Mouse (Mus musculus) spleen, postnatal 10 days (tissue): ENCODE results near the gene Nfix.

Experiments
- DNase-seq, 2 experiments: peaks; one replicate each; pipeline ENCODE4 v3.0.0; 2021 to 2022; ENCODE audit warnings: low spot score in 2 of 2

The Nfix gene

DNA sequence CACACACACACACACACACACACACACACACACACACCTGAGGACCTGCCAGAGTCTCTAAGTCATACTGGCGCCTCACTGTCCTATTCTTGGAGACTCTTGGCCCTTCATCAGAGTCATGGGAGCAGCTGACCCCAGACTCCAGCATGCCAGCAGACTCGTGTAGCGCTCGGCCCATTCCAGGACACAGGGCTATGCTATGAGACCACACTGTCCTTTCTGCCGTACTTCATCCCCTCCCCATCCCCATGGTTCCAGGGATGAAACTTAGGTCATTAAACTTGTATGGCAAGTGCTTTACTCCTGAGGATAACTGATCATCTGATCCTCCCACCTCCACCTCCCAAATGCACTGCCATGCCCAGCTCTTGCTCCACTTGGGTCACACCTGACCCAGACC is 81.7 kb downstream of the Nfix start:
- DNase-seq, result no peak

DNA sequence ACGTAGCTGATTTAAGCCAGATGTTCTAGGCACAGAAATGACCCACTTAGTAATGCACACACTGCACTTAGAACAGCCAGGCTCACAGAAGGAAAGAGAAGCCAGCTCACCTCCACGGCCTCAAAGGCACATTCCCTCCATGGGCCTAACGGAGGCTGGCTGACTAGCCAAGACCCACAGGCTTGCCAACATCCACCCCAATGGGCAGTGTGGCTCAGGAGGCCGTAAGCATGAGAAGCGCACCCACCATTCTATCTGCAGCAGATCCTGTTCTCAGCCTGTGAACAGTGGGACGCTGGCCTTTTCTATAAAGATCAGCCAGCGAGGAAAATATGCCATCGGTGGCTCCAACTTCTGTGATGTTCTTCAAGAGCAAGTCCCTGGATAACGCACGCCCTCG is 83.4 kb downstream of the Nfix start:
- no peak for DNase-seq

DNA sequence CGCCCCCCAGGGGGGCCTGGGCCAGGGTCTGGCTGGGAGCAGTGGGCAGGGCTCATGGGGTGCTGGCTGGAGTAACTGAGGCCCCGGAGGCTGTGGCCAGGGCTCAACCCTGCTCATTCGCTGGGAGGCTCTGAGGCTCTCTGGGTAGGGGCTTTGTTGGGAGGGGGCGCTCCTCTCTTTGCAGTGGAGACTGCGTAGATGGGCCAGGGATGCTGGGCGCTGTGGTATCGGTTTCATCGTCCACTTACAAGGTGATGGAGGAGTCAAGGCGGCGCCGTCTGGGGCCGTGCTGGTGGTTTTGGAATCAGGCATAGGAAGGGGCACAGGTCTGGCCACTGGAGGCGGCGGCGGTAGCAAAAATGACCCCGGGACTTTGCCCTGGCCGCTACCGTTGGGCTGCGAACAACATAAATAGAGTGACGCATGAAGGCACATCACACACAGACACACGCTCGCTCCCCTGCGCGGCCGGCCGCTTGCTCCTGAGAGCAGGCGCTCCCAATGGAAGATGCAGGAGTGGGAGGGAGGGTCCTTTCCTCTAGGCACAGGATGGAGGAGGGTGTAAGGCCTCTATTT is 84.2 kb downstream of the Nfix start:
- DNase-seq, result no peak

DNA sequence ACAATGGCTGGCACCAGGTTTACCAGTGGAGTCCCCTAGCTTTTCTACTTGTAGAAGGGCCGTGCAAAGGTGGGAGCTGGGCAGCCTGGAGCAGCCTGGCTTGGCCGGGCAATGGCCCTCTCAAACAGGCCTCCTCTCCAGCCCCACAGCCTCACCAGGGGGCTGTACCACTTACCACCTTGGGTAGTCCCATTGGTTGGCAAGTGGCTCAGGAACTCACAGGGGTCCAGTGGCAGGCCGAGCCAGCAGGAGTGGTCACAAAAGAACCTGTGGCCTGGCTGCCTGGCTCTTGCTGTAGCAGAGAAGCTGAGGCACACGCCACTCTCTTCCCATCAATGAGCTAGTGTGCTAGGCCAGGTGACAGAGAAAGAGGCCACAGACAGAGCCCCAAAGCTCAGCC is 86.0 kb downstream of the Nfix start:
- no peak for DNase-seq

DNA sequence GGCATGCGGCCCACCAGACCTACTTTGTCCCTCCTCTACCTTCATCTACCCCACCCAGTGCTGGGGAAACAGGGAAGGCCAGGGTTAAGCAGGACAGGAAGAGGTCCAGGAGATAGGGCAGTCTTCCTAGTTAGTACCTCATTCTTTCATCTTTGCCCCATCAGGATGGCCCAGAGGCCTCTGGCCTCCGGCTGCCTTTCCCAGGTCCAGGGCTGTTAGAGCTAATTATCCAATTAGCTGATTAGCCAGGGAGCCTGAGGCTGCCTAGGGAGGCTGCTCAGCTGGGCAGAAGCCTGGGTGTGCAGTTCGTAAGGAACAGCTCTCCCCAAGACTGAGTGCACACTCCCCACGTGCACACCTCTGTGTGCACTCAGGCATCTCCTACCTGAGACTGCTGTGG is 86.8 kb downstream of the Nfix start:
- DNase-seq, result no peak

DNA sequence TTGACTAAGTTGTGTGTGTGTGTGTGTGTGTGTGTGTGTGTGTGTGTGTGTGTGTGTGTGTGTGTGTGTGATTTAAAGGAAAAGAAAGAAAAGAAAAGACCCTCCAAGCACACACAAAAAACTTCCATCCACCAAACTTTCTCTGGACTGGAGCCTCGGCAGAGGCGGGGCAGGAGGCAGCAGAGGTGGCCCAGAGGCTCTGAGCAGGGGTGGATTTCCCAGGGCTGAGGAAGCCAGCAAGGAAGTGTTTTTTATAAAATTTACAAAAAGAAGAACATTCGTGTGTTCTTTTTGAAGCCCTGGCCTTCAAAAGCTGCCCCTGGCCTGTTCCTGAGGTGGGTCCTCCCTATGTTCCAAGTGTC is 87.4 kb downstream of the Nfix start:
- DNase-seq, result no peak

DNA sequence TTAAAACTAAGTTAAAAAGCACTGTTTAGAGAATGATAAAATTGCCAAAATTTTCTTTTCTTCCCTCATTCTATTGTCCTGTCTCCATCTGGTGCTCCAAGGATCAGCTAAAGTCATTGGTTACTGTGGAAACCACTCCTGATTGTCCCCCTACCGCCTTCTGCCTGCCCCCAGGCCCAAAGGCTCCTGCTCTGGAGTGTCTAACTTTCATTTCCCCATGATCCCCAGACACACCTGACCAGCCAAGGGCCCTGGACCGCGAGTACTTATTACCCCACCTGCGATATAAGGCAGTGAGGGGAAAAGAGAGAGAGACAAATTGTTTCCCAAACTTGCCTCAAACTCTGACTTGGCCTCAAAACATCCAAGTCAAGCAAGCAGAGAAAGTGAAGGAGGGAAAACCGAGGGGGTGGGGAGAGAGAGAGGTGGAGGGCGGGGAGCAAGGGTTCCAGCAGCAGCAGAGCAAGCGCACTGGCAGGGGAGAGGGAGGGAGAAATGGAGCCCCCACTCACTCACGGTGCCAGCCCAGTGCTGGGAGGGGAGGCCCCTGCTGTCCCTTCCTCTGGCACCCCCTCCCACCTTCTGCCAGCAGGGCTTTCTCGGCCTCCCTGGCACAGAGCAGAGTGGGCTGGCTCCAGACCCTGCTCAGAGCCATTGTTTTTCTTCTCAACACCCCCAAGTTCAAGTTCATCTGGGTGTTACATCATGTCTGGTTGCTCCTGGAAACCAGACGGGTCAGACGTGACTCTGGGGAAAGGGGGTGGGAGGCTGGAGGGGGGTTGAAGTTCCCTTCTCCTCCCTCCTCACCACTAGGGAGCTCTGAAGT is 88.0 kb downstream of the Nfix start:
- no peak for DNase-seq

DNA sequence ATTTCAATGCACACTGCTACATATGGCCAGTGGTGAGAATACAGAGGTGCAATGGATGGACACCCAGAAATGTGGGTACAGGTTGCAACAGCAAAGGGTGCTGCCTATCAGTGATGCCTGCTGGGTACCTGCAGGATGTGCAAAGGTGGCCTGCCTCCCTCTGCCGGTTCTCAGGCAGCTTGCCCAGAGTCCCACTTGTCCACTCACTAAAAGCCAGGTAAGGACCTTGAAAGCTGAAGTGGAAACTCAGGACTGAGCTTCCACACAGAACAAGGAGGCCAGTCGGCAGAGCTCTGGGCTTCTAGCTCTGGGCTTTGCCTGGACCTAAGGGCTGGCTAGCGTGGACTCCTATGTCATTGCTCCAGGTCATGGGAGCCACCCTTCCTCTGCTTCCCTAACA is 88.8 kb downstream of the Nfix start:
- no peak for DNase-seq

DNA sequence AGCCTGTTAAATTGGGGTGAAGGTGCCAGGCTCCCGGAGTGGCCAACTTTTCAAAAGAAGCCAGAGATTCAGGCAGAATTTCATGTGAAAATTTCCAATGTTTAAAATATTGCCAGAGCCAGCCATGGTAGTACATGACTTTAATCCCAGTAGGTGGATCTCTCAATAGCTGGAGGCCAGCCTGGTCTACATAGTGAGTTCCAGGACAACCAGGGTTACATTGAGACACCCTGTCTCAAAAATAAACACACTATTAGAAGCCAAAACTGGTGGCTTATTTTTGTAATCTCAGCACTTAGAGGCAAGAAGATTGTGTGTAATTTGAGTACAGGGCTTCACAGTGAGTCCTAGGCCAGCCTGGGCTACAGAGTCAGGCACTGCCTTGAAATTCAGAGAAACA is 90.2 kb downstream of the Nfix start:
- DNase-seq, result no peak

DNA sequence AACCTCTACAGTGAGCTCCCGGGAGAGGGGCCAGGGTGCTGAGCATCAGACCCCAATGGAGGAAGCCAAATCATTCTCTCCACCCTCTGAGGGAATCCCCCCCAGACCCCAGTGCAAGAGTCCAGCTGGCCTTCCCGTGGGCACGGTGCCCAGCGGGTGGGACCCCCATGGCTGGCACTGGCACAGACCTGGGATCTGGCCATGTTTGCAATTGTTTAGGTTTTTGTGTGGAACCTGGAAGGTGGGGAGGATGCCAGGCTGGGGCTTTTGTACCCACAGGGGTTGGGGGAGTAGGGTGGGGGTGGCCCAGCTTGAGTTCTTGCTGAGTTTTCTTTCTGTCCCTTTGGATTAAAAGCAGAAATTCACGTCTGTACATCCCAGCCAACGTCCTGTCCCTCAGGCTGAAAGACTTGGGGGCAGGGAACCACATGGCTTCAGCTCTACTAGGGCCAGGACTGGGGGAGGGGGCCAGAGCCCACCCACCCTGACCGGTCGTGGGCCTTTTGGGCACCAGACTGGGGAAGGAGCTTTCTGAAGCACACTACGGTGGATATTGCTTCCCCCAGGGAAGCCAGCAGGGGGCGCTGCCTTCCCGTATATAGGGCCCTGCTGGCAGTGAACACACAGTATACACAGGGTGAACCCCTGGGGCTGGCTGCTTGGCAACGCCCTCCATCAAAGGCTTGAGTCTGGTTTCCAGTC is 91.2 kb downstream of the Nfix start:
- DNase-seq, result peak; percentile 87 to 92

DNA sequence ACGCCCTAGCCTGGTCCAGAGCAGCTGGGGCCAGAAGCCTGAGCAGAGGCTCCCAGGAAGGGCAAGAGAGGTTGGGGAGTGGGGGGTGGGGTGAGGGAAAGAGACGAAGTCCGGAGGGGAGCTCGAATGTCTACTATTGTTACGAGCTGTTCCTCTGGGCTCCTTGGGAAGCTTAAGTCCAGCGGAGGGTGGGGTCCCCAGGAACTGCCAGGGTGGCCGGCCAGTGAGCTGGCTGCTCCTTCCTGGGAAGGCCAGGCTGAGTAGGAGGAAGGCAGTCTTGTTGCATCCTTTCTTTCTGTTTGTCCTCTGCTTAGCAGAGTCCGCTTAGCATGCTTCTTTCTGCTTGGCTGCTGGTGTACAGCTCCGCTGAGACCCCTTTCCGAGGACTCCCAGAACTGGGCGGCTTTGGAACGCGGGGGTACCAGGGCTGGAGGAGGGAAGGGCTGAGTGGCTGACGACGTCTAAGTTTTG is 92.0 kb downstream of the Nfix start:
- DNase-seq, result peak in 1 of 2 experiments; percentile 44

DNA sequence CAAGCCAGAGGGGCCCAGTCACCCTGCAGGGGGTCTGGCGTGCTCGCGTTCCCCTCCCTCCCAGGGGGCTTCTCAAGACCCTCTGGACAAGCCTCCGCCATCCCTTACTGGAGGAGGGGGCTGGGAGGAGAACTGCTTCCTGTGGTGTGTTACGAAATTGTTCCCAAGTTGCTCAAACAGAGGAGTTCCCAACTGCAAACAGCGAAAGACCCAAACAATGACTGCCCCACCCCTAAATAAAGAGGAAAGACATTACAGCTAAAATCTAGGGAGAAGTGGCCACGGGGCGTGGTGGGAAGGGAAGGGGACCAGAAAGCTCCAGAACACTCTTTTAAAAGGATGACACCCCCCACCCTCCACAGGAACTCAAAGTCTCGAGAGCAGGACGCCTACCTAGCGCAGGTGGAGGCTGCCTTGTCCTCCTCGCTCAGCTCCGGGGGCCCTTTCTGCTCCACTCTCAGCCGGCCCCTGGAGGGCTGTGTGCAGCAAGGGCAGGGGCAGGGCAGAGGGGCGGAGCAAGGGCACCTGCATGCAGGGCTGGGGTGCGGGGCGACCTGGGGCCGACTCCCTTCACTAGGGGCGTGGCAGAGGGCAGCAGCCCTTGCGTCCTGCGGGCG is 92.8 kb downstream of the Nfix start:
- DNase-seq, result peak; percentile 76 to 85

DNA sequence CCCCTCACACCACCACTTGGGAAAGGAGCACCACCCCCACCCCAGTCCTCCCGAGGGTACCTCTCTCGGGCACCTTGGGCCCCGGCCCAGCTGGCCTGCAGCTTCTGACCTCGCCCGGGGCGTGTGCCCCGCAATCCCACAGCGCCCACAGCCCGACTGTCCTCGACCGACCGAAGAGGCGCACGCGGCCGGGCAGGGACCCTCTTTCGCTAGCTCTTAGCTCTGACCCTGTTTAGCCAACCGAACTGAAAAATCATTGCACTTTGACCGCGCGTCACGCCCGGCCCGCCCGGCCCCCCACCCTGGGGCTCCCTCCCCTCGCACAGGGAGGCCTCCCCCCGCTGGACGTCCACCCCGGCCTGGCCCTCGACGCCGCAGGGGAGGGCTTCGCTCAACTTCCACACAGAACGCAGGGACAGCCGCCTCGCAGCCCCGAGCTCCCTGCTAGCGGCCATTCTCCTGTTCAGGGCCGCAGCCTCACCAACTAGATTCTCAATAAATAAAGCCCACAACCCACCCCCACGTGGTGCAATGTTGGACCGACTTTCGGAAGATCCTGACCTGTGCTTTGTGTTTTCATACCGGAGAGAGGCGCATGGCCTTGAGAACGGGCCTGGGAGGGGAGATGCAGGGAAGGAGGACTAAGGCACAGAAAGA is 93.4 kb downstream of the Nfix start:
- DNase-seq, result peak; percentile 59 to 61

DNA sequence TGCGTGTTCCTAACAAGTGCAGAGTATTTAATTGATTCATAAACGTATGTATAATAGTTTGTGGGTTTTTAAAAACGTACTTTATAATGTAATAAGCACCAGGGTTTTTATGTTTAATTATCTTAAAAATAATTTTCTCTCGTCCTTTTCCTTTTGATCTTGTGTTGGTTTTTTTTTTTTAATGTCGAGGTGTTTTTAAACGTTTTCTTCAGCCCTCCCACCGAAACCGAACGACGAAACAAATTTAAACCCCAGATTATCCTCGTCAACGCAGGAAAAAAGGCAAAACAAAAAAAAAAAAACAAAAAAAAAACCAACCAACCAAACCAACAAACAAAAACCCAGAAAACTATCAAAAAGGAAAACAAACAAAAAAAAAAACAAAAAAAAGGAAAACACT is 94.2 kb downstream of the Nfix start:
- DNase-seq, result no peak

DNA sequence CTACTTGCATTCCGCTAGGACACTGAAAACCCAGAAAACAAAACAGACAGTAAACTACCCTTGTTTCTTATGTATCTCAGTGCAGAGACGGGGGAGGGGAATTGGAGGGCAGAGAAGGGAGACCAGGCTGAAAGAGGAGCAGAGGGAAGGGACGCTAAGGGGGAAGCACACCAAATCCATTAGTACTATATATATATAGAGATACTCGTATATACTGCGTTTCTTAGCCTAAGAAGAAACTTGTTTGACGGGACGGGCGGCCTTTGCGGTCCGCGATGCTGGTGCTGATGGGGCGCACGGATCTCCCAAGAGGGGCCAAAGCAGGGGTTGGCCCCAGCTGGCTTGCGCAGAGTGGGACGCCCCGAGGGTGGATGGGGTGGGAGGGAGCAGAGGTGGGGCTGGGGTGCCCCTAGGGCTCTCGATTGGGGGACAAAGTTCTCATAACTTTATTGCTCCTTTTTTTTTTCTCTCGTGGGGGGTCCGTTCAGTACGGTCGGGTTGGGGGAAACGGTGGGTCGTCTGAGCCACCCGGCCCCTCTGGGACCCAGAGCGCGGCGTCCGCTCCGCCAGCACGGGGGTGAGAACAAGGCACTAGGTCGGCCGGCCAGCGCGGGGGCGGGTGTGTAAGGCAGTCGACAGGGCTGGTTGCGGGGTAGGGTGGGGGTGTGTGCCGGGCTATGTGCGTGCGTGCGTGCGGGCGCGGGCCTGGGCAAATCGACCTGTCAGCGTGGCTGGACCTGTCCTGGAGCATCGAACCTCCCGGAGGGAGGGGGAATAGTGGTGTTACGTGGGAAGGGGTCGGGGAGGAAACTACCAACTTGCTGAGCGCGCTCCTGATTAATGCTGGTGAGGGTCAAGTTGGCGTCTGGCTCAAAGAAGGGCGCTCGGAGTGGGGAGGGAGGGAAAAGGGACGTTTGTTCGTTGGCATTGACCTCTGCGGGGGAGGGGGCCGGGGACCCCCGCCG is 95.0 kb downstream of the Nfix start:
- peak; percentile 80 to 82 for DNase-seq

DNA sequence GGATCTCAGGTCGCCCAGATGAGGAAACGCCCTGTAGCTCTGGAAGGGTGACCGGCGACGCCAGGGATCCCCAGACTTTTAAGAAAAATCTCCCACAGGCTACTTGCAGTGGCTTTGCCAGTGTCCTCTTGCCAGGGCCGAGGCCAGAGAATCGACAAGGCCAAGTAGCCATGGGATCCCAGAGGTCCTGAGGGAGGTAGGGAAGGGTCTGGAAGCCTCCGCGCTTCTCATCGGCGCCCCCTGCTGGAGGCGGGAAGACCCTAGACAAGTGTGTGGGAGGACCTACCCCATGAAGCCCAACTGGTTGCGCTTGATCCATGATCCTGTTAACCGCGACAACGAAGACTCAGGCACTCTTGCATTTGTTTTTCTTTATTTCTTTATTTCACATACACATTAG is 95.8 kb downstream of the Nfix start:
- peak; percentile 90 to 94 for DNase-seq

DNA sequence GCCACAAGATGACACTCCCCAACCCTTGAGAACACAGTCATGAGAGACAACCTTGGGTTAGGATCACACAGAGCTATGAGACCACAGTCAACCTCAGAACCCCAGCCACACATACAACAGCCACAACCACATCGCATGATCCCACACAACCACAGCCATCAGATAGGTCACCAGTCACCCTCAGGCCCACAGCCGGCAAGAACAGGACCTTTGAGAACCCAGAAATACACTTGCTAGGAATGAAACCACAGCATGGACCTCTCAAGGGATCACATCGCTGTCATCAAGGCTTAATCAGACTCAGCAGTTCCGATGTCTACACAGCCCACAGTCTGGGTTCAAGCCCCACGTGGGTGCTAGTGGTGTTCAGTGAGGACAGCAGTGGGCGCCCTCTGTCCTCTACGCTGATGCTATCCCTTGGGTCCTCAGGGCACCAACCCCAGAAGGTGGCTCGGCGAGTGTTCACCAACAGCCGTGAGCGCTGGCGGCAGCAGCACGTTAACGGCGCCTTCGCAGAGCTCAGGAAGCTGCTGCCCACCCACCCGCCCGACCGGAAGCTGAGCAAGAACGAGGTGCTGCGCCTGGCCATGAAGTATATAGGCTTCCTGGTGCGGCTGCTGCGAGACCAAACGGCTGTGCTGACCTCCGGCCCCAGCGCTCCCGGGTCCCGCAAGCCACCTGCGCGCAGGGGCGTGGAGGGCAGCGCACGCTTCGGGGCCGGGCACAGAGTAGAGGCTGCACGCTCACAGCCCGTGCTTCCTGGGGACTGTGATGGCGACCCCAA is 96.5 kb downstream of the Nfix start:
- DNase-seq, result peak; percentile 63 to 67

DNA sequence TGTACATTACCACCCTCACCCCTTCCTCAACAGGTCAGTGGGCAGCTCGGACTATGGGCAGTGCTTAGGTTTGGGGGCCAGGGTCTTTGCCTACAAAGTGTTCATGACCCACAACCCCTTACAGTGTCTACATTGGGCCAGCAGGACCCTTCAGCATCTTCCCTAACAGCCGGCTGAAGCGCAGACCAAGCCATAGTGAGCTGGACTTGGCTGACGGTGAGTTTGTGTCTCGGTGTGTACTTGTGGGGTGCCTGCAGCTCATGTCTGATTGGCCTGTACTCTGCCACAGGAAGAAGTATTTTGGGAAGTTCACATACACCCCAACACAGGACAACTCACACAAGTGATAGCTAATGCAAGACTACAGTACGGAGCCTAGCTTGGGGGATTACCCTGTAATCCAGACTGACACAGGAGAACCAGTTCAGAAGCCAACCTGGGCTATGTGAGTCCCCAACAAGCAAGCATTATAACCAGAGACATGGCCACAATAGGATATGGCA is 97.1 kb downstream of the Nfix start:
- DNase-seq, result peak; percentile 46 to 73

DNA sequence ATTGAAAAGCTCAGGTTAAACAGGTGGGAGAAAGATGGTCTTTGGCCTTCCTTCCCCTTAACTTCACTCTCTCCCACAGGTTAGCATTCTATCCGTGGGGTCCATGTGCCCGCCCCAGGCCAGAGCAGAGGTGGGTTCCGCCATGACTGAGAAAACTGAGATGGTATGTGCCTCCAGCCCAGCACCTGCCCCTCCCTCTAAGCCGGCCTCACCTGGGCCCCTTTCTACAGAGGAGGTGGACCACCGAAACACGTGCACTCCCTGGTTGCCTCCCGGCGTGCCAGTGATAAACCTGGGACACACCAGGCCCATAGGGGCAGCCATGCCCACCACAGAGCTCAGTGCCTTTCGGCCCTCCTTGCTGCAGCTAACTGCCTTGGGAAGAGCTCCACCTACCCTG is 97.6 kb downstream of the Nfix start:
- DNase-seq, result peak in 1 of 2 experiments; percentile 58
